Mouse (Mus musculus): ENCODE data around the gene Cenpo. TPM values are rescaled to one million over a fixed set of nuclear protein-coding genes. Genes with fewer than 3 reads are reported as not detected.

Gene Cenpo
- polyA plus RNA-seq, 1 experiment: 8.2 TPM

DNA sequence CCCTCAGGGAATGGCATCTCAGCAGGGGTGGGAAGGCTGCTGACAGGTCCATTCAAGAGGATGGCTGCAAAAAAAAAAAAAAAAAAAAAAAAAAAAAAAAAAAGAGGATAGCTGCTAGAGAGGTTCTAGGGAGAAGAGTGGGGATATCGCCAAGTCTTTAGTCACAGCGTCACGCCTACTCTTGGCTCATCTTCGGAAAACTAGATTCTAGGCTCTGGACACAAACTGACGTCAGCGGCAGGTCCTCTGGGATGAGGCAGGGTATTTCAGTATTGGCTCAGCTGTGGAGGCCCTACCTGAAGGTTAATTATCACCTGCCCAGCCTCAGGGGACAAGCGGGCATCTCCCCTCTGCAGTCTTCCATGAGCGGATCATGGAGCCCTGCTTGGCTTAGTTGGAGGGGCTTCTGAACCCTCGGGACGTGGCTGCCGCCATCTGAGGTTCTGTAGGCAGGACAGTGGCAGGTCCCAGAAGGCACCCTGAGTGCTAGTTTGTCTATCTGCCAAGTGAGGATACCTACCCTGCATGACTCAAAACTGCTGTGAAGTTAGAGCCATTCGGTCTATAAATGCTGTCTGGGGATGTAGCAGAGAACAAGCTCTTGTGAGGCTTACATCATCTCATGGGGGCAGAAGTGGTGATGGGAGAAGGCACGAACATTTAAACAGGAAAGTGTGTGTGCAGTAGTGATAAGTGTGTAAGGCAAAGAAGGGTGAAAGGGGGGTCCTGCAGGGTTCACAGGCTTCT, 32.5 kb downstream of the Cenpo start:
- WGBS: 87% methylated on average over 13 of the region's 13 CpGs
- no peak for DNase-seq (ENCODE audit: low read depth, low spot score)

DNA sequence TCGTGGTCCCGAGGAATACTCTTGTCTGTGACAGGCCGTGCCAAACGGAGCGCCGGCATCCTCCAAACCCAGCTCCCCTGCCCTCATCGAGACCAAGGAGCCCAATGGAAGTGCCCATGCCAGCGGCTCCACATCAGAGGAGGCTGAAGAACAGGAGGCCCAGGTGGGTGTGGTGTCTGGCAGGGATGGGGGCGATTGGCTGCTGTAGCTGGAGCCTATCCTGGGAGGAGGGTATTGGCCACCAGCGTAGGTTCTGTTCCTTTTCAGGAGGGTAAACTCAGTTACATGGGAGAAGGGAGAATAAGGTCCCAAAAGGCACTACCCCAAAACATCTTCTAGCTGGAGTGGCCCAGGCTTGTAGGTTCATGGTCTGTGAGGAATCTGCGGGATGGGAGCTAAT, 34.8 kb downstream of the Cenpo start:
- no peak for DNase-seq (ENCODE audit: low read depth, low spot score)
- 94% methylated on average over 11 of the region's 11 CpGs for WGBS

DNA sequence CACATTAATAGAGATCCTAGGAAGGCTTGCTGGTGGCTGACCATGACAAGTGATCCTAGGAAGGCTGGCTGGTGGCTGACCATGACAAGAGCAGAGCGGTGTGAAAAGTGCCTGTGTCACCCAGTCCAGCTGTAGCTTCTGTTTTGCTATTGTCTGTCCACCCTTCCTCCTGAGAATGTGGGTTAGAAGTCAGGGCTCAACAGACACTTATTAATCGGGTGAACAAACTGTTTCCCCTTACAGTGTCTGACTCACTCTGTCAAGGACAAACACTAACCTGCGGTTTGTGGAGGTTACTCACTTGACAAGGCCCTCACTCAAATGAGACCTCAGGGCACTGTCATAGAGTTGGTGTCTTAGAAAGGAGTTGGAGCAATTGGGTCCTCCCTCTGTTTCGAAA, 35.4 kb downstream of the Cenpo start:
- no peak for DNase-seq (ENCODE audit: low read depth, low spot score)
- WGBS: 77% methylated on average over 4 of the region's 4 CpGs

DNA sequence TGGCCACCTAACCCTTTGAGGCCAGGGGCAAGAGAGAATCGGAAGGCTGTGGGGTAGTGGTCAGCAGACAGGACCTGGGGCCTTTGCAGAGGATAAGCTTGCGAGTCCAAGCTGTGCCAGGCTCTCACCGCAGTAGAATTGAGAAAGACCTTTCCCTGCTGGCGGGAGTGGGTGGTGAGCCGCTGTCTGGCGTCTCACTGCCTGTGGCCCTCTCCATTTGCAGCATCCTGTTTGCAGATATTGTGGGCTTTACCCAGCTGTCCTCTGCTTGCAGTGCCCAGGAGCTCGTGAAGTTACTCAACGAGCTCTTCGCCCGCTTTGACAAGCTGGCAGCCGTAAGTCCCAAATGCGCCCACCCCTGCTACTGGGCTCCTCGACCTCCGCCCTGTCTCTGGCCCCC, 39.5 kb downstream of the Cenpo start:
- WGBS: 87% methylated on average over 14 of the region's 14 CpGs
- DNase-seq (ENCODE audit: low read depth, low spot score): no peak

DNA sequence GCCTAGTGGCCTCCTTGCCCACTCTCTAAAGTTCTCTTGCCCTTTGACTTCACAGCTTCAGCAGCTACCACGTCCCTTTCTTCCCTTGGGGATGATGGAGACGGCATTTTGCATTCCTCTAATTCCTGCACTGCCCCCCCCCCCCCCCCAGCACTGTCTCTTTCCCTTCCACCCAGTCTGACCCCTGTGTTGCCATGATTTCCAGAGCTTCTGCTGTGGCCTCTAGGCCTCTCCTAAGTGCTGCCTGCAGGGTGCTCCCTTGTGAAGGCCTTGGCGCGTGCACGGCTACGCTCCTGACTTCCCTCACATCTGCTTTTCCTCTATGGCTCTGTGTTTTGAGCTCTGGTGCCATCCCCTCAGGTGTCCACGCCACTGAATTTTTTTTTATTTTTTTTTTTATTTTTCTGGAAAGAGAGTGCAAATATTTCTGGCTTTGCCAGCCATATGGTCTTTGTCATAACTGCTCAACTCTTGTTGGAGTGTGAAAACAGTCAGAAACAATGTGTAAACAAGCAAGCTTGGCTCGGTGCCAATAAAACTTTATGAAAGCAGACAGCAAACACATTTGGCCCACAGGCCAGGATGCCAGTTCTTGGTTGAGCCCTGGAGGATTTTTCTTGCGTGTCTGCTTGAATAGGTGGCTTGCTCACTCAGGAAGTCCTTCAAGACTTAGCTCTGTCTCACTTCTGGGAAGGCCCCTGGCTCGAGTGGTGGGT, 40.9 kb downstream of the Cenpo start:
- DNase-seq (ENCODE audit: low read depth, low spot score): no peak
- WGBS: 53% methylated on average over 10 of the region's 10 CpGs

DNA sequence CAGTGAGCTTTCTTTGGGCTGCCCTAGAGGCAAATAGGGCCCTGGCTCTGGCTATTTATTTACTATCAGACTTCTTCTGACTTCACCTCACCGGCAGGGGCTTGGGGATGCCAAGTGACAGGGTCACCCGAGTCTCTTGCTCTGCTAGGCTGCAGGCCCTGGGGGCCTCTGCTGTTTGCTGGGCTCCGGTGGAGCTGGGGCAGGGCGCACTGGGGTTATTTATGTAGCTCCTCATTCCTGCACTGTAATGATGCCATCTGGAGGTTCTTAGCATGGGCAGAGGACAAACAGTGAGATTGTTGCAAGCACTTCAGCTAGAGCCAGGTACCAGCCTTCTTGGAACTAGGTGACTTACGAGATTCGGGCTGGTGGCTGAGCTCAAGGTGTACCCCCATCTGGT, 41.6 kb downstream of the Cenpo start:
- DNase-seq (ENCODE audit: low read depth, low spot score): no peak
- WGBS: 73% methylated on average over 6 of the region's 6 CpGs

DNA sequence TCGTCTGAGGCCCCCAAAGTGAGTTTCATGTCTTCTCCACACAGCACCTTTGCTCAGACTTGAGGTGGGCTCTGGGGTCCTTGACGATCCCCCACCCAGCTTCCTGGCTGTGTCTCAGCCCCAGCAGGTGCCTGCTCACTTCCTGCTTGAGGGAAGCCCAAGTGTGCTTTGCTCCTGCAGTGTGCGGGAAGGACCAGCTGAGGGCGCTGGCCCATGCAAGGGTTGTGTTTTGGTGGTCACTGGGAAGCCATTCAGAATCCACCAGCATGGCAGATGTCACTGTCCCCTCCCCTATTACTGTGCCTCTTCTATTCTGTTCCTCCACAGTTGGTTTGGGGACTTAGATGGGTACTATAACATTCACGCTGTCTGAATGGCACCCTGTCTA, 45.0 kb downstream of the Cenpo start:
- DNase-seq (ENCODE audit: low read depth, low spot score): no peak
- 56% methylated on average over 5 of the region's 5 CpGs for WGBS

DNA sequence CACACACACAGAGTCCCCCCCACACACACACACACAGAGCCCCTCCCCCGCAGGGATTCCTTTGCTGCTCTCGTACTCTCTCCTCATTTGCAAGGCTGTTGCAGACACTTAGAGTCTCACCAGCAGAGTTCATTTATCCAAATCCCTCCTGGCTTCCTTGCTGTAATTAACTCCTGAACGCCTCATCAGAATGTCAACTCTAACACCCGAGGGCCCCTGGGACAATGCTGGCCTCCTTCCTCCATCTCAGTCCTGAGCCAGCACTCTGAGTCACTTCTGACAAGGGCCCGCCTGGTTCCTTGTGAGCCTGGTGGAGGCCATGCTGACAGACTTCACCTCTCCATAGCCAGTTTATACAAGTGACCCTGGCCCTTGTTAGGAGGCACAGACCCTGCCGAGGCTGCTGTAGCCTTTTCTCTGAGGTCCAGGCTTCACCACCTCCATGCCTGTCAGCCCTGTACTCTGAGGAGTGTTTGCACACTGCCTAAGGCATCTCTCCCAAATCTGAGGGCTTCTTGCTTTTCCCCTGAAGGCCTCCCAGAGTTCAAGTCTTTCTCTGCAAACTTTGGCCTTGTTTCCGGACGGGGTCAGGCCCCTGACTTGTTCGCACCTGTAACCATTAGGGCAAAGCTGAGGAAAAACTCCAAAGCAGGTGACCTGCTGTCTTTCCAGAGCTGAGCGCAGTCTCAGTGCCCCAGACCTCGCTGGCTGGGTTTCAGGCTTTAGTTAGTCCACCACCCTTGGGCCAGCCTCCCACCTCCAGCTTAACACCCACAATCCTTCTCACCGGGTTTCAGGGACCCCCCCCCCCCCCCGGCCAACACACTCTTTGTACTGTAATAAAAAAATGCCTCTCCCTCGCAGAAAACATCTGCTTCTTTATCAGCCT, 45.7 kb downstream of the Cenpo start:
- no peak for DNase-seq (ENCODE audit: low read depth, low spot score)
- WGBS: 30% methylated on average over 14 of the region's 14 CpGs

DNA sequence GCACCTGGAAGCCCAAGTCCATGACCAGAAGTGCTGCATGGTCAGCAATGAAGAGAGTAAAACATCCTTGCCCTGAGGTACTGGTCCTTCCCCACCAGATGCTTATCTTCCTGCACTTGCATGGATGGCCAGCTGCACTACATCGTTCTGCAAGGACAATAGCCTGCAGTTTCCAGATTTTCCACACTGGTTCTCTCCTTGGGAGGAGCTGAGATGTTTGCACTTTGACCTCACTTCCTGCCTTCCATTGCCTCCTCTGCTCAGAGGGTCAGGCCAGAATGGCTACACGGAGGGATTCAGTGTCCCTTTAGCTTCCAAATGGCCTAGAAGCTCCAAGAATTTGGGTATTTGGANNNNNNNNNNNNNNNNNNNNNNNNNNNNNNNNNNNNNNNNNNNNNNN, 49.4 kb downstream of the Cenpo start:
- WGBS: 52% methylated on average over 2 of the region's 2 CpGs
- DNase-seq (ENCODE audit: low read depth, low spot score): no peak

DNA sequence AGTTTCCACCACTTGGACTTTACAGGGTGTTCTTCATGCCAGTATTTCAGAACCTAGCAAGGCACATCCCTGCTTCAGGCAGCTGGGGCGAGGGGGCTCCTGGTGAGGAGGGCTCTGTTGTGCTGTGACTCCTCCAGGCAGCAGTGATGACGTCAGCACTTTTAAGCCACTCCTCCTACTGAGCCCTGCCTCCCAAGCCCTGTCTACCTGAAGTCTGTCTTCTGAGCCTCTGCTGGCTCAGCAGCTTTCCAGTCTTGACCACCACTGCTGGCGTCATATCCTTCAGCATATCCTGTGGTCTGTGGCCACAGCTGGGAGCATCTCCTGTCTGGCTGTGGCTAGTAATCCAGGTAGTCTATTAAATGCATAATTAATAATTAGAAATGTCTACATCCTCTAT, 53.6 kb downstream of the Cenpo start:
- 66% methylated on average over 3 of the region's 3 CpGs for WGBS
- DNase-seq (ENCODE audit: low read depth, low spot score): no peak

DNA sequence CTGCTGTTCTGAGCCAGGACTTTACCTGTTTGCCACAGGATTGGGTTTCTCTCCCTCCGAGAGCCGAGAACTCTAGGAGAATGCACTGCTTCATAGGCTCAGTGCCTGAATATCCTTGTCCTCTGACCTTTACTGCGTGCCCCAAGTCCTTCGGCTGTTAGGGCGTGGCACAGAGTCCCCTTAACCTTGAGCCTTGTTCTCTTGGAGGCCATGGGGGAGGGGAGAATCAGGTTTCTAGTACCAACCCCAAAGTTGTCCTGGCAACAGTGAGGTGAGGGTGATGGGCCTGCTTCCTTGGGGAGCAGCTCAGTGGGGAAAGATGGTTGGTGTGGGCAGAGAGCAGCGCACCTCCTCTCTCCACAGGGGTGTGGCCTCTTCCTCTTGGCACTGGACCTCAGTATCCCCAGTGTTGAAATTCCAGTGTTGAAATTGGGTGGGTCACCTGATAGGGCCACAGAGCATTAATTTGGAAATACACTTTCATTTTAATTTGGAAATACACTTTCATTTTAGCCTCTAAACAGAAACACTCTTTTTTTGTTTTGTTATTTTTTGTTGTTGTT, 54.3 kb downstream of the Cenpo start:
- 56% methylated on average over 6 of the region's 6 CpGs for WGBS
- DNase-seq (ENCODE audit: low read depth, low spot score): no peak

DNA sequence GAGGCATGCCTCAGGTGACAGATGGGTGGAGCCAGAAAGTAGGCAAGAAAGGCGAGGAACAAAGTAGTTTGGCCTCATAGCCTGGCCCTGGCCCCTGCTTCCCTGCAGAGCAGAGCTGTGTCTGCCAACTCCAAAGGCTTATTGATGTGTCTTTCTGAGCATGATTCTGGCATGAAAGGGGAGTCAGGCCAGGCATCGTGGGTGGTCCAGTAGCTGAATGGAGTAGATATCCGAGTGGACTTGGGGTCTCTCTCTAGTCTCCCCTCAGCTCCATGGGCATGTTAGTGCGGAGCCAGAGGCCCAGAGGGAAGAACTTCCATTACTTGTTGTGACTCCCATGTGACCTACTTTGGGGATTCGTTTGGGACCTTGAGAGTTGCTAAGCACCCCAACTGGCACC, 55.3 kb downstream of the Cenpo start:
- no peak for DNase-seq (ENCODE audit: low read depth, low spot score)
- whole genome bisulfite sequencing: 65% methylated on average over 5 of the region's 5 CpGs

DNA sequence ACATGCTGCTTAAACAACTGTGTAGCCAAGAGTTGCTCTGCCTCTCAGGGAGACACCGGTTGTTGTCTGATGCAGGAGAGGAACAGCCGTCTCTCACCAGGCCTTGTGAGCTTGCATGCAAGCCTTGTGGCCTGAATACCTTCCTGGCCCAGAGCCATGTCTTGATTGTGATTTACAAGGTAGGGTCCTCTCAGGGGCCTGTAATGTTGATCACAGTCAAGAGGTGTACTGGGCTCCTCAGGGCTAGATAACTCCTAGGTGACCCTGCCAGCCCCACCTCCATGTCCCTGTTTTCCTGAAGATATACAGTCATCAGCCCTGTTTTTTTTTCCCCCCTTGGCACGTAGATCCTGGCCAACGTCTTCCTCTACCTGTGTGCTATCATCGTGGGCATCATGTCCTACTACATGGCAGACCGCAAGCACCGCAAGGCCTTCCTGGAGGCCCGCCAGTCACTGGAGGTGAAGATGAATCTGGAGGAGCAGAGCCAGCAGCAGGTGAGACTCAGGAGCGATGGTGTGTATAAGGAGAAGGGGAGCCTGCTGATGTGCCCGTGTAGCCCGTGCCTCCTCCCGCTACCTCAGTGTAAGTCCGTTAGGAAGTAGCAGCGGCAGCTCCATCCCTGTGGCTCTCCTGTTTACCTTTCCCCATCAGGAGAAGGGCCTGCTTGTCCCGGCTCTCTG, 60.8 kb downstream of the Cenpo start:
- 68% methylated on average over 15 of the region's 15 CpGs for WGBS
- DNase-seq (ENCODE audit: low read depth, low spot score): no peak

DNA sequence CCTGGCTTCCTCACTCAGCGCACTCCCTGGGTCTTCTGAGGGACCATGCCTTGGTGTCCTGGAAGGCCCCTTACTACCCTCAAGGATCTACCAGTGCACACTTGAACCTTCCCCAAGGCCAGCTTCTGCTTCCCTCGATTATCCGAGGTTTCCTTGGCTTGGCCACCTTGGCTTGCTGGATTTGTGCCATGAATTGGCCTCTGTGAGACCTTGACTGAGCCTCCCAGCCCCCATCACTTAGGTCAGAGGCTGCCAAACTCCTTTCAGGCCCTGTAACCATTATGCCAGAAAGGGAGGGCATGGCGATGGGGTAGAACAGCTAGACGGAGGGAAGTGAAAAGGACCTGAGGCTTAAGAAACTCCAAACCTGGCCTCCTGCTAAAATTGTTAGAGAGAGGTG, 64.5 kb downstream of the Cenpo start:
- no peak for DNase-seq (ENCODE audit: low read depth, low spot score)
- WGBS: 79% methylated on average over 5 of the region's 5 CpGs

DNA sequence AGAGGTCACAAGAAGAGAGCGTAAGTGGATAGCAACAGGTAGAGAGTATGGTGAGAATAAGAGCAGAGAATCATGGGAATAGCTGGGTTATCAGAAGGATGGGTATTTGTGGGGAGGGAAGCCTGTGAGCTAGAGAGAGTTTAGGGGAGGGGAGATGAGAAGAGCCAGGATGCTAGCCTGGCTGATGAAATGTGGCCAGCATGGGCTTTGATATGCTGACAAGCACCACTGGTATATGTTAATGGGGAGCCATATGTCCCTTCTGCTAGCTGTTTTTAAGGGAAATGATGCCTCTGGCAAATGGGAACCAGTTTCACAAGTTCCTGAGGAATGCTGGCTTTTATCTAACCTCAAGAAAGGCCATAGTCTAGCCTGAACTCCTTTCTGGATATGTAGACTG, 65.0 kb downstream of the Cenpo start:
- no peak for DNase-seq (ENCODE audit: low read depth, low spot score)
- WGBS: 97% methylated on average over 1 of the region's 1 CpGs

DNA sequence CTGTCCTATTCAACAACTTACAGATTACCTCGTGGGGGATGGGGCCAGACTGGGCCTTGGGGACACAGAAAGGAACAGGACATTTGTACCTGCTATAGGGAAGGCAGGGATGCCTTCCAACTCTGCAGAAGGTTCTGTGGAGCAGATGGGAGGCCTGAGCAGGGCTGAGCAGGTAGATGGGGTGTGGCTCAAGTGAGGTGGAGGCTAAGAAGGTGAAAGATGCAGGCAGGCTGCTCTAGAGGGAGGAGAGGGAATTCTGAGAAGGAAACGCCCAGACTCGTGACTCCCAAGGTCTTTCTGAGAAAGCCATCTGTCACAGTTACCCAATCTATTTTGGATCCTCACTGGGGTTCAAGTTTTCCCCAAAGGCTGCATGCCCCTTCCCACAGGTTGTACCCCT, 67.1 kb downstream of the Cenpo start:
- DNase-seq (ENCODE audit: low read depth, low spot score): no peak
- WGBS: 57% methylated on average over 3 of the region's 3 CpGs

DNA sequence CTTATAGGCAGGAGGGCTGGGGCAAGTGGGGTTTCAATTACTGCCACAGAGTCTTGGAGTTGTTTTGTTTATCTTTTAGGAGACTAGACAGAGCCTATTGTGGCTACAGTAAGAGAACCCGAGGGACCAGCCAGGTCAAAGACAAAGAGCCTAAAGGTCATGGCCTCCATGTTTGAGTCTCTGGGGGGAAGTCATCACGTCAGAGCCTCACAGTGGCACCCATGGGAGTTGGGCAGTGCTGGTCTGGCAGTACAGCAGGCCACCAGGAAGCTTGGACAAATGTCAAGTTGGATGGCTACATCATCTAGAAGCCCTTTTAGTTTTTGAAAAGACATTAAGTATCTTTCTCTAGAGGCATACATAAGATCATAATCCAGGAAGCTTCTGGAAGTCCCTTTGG, 71.2 kb downstream of the Cenpo start:
- WGBS: 43% methylated on average over 2 of the region's 2 CpGs
- DNase-seq (ENCODE audit: low read depth, low spot score): no peak

DNA sequence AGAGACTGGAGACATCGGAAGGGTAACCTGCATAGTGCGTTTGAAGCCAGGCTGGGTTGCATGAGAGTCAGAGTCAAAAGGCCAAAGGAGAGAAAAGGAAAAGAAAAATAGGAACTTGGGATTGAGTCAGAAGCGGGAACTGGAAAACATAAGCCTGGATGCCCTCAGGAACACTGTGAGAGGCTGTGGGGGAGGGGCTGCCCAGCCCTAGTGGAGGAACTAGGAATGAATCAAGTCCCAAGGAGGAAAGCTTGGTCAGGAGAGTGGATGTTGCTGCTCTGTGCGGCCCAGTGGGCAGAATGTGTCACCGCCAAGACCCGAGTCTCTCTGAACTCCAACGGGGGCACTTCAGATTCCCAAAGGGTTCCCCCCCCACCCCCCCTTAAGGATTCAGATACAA, 73.8 kb downstream of the Cenpo start:
- no peak for DNase-seq (ENCODE audit: low read depth, low spot score)
- WGBS: 83% methylated on average over 7 of the region's 7 CpGs

DNA sequence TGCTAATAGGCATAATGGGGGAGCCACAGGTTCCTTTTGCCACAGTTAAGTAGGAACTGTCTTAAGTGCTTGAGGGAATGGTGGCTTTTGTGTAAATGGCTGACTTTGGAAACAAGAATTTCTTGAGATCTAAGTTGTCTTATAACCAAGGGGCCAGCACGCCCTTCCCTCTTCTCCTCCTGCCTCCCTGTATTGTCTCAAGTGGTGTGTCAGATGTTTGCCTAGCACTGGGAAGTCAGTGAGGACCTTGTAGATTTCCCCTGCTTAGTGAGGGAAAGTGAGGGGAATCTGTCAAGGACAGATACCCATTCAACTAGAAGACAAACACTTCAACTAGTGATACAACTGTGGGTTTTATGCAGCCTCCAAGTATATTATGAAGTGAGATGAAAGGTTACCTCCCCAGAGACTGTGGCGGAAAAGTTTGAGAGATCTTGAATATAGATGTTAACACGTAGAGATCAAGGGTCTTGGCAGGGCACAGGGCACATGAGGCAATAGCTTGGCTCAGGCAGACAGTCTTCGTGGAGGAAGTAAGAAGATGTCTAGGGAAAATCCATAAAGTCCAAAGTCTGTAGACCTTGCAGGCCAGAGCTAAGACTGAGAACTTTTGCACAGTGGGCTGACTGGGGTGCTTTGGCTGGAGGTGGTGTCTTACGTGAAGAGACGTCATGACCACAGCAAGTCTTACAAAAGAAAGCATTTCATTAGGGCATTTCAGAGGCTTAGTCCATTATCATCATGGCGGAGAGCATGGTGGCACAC, 75.0 kb downstream of the Cenpo start:
- no peak for DNase-seq (ENCODE audit: low read depth, low spot score)
- 68% methylated on average over 7 of the region's 7 CpGs for WGBS

Measured in large intestine, adult 2 months (tissue).